Mouse (Mus musculus): ENCODE results near the gene Cass4.

- TF ChIP-seq CTCF (IDR thresholded peaks at IDR 0.05; ENCODE audit: low read depth, low read length) (no peak), GATA1 (IDR thresholded peaks at IDR 0.05; ENCODE audit: borderline replicate concordance, low read length) (no peak)
Measured at GRCm38 (mm10) chr2:172394052-172394392, 428 bp downstream of the Cass4 start.

All from G1E (cell line).